Mouse (Mus musculus) liver, embryonic 14.5 days (tissue): ENCODE results near the gene Grk1.

Experiments used
- CTCF ChIP-seq: IDR thresholded peaks from 2 replicates; pipeline ENCODE4 v1.5.1; 2016; ENCODE audit warnings: antibody characterized with exemption, low read depth, control low read depth
- EP300 ChIP-seq: IDR thresholded peaks from 2 replicates; pipeline ENCODE4 v1.6.1; 2016; ENCODE audit warnings: antibody characterized with exemption, low read depth

DNA sequence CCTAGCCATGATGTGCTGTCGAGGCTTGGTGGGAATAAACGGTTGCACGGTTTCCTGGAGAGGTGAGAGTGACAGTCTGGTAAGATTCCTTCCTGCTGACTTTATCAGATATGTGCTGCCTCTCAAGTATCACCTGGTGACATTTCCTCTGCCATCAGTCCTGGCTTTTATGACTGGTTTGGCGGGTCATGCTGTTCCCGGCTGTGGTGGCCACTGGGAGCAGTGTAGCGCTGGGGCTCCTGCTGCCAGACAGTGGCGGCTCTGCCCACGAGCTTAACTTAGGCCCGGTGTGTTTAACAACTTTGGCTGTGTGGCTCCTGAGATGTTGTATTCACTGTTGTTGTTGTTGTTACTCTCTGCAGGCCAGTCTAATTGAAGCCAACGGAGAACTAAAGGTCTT, 48.2 kb upstream of the Grk1 start:
- TF ChIP-seq CTCF (peak; percentile 29; the same call in 1 of the 2 replicates), EP300 (no peak)
